ENCODE assay signal across 8 mouse cellular contexts in genomic region chr7:45654424-45655047, GRCm38 (mm10). TPM values are rescaled to one million over a fixed set of nuclear protein-coding genes. Genes with fewer than 3 reads are reported as not detected.
A peak's percentile ranks its signal among the peaks of the same experiment; 100 is the strongest.
DNase-seq lines count a peak whose midpoint lies in the region; ATAC-seq and TF ChIP-seq lines count a peak whose summit lies in the region.

No protein-coding gene starts in this region.

- WGBS in kidney, embryonic 16.5 days: 42% methylated on average over 17 of the region's 17 CpGs
- 28% methylated on average over 17 of the region's 17 CpGs for WGBS in embryonic facial prominence, embryonic 15.5 days
- WGBS in limb, embryonic 14.5 days: 36% methylated on average over 17 of the region's 17 CpGs
- 27% methylated on average over 17 of the region's 17 CpGs for WGBS in small intestine, adult 2 months

- no peak for ATAC-seq in kidney, embryonic 16.5 days (ENCODE audit: low FRiP score, low TSS enrichment)
- 0 out of 2 replicates have a peak, but pooled peaks have one; percentile 29 for ATAC-seq in embryonic facial prominence, embryonic 15.5 days (ENCODE audit: insufficient number of reproducible peaks, low FRiP score, low TSS enrichment, low read depth)
- ATAC-seq in limb, embryonic 14.5 days (ENCODE audit: low FRiP score, low read depth): peak; percentile 23; the same call in 1 of the 2 replicates

- H3K9me3 ChIP-seq in kidney, embryonic 16.5 days (ENCODE audit: low read length): peaks cover 6% of the 10 kb centered on the region
- H3K9me3 ChIP-seq in embryonic facial prominence, embryonic 15.5 days (replicated peaks): no peaks in the 10 kb centered on the region
- no peaks in the 10 kb centered on the region for H3K9me3 ChIP-seq in limb, embryonic 14.5 days (ENCODE audit: control insufficient read depth, low read length)

- H3K4me3 ChIP-seq in kidney, embryonic 16.5 days (ENCODE audit: low read length): 0 out of 2 replicates have a peak overlapping the region, but pooled peaks have one; percentile 7
- H3K4me3 ChIP-seq in embryonic facial prominence, embryonic 15.5 days (replicated peaks): peak overlapping the region; percentile 6; the same call in 1 of the 2 replicates
- no peak overlapping the region for H3K4me3 ChIP-seq in limb, embryonic 14.5 days (replicated peaks; ENCODE audit: low read length)
- H3K4me3 ChIP-seq in small intestine, adult 2 months (ENCODE audit: low read depth, low read length): peak overlapping the region; percentile 41

- H3K27ac ChIP-seq in kidney, embryonic 16.5 days (ENCODE audit: low read length): no peak overlapping the region
- H3K27ac ChIP-seq in embryonic facial prominence, embryonic 15.5 days (replicated peaks): peak overlapping the region; percentile 69; the same call in 1 of the 2 replicates
- H3K27ac ChIP-seq in limb, embryonic 14.5 days (replicated peaks; ENCODE audit: low read depth, low read length): no peak overlapping the region
- no peak overlapping the region for H3K27ac ChIP-seq in small intestine, adult 2 months (ENCODE audit: insufficient read depth, low read depth, low read length)

- peak overlapping the region; percentile 39 for H3K4me2 ChIP-seq in kidney, embryonic 16.5 days (replicated peaks; ENCODE audit: low read depth, low read length)
- H3K4me2 ChIP-seq in embryonic facial prominence, embryonic 15.5 days (replicated peaks): peak overlapping the region; percentile 39
- no peak overlapping the region; the same call in 1 of the 2 replicates for H3K4me2 ChIP-seq in limb, embryonic 14.5 days (replicated peaks; ENCODE audit: low read depth, low read length, severe bottlenecking)

- no peaks in the 10 kb centered on the region; the same call in 1 of the 2 replicates for H3K4me1 ChIP-seq in kidney, embryonic 16.5 days (ENCODE audit: insufficient read depth, low read length)
- peaks cover 17% of the 10 kb centered on the region for H3K4me1 ChIP-seq in embryonic facial prominence, embryonic 15.5 days
- H3K4me1 ChIP-seq in limb, embryonic 14.5 days (ENCODE audit: control insufficient read depth, insufficient read depth, low read length): no peaks in the 10 kb centered on the region
- H3K4me1 ChIP-seq in small intestine, adult 2 months (ENCODE audit: control insufficient read depth, insufficient read depth, insufficient read length, low read length): peaks cover 3% of the 10 kb centered on the region; the same call in 1 of the 2 replicates

- H3K36me3 ChIP-seq in kidney, embryonic 16.5 days (ENCODE audit: insufficient read depth, low read length): no peaks in the 10 kb centered on the region
- no peaks in the 10 kb centered on the region for H3K36me3 ChIP-seq in embryonic facial prominence, embryonic 15.5 days
- no peaks in the 10 kb centered on the region for H3K36me3 ChIP-seq in limb, embryonic 14.5 days (ENCODE audit: control insufficient read depth, insufficient read depth, low read length)
- H3K36me3 ChIP-seq in small intestine, adult 2 months (ENCODE audit: control insufficient read depth, insufficient read depth, low read length): no peaks in the 10 kb centered on the region

- no peak overlapping the region for H3K9ac ChIP-seq in kidney, embryonic 16.5 days (replicated peaks; ENCODE audit: low read length)
- H3K9ac ChIP-seq in embryonic facial prominence, embryonic 15.5 days: no peak overlapping the region
- no peak overlapping the region for H3K9ac ChIP-seq in limb, embryonic 14.5 days (ENCODE audit: low read depth, low read length, severe bottlenecking)

- no peak for TF ChIP-seq POLR2A in limb, embryonic 14.5 days (IDR thresholded peaks at IDR 0.05; ENCODE audit: borderline replicate concordance, extremely low read depth, insufficient read depth, insufficient read length)
- no peak for TF ChIP-seq POLR2A in small intestine, adult 2 months (IDR thresholded peaks at IDR 0.05; ENCODE audit: low read depth, low read length)

- TF ChIP-seq CTCF in small intestine, adult 2 months (IDR thresholded peaks at IDR 0.05; ENCODE audit: extremely low read depth, insufficient read length, insufficient replicate concordance, low read depth, low read length): no peak

- no peaks in the 10 kb centered on the region for H3K27me3 ChIP-seq in kidney, embryonic 16.5 days (ENCODE audit: insufficient read depth, low read length)
- H3K27me3 ChIP-seq in embryonic facial prominence, embryonic 15.5 days: no peaks in the 10 kb centered on the region
- no peaks in the 10 kb centered on the region for H3K27me3 ChIP-seq in limb, embryonic 14.5 days (ENCODE audit: control insufficient read depth, insufficient read depth, low read length)
- peaks cover 15% of the 10 kb centered on the region for H3K27me3 ChIP-seq in small intestine, adult 2 months (ENCODE audit: control insufficient read depth, insufficient read depth, low read length)

- no peak for DNase-seq in kidney, adult 8-10 months
- peak; percentile 19 for DNase-seq in limb, embryonic 14.5 days (ENCODE audit: low spot score)
- no peak for DNase-seq in adrenal gland, postnatal 25 days
- DNase-seq in thymus, postnatal 4 days: no peak
- DNase-seq in frontal cortex, postnatal 14 days (ENCODE audit: low spot score in 2 of 2): no peak

RNA-seq across cellular contexts. Expression of gene Fut2, which starts 11.7 kb away (rescaled TPM):
- polyA plus RNA-seq in kidney, embryonic 16.5 days (2015; fragmentation: Nextera tagmentation; extraction: Ambion mirVana): 0.32 and 0.57 TPM in 2 replicates
- 6.3 and 6.5 TPM in 2 replicates for polyA plus RNA-seq in embryonic facial prominence, embryonic 15.5 days (2015; fragmentation: Nextera tagmentation; extraction: Ambion mirVana)
- polyA plus RNA-seq in limb, embryonic 14.5 days (2012; rRNA removed): 1.1 and 1.4 TPM in 2 replicates
- polyA plus RNA-seq in limb, embryonic 14.5 days (2014; fragmentation: Nextera tagmentation; extraction: Ambion mirVana): 2.2 and 2.9 TPM in 2 replicates
- 1.2 and 18.4 TPM in 2 replicates for polyA plus RNA-seq in small intestine, adult 2 months (2012; rRNA removed)
- total RNA-seq in adrenal gland, postnatal 25 days (2021): not detected in 2 replicates

RNA-seq across cellular contexts. Expression of gene Mamstr, which starts 14.8 kb away (rescaled TPM):
- polyA plus RNA-seq in kidney, embryonic 16.5 days (2015; fragmentation: Nextera tagmentation; extraction: Ambion mirVana): 8.0 and 9.0 TPM in 2 replicates
- 20.0 and 21.4 TPM in 2 replicates for polyA plus RNA-seq in embryonic facial prominence, embryonic 15.5 days (2015; fragmentation: Nextera tagmentation; extraction: Ambion mirVana)
- 34.6 and 43.9 TPM in 2 replicates for polyA plus RNA-seq in limb, embryonic 14.5 days (2012; rRNA removed)
- 15.7 and 19.8 TPM in 2 replicates for polyA plus RNA-seq in limb, embryonic 14.5 days (2014; fragmentation: Nextera tagmentation; extraction: Ambion mirVana)
- polyA plus RNA-seq in small intestine, adult 2 months (2012; rRNA removed): 0.63 and 0.84 TPM in 2 replicates
- 3.5 and 4.3 TPM in 2 replicates for total RNA-seq in adrenal gland, postnatal 25 days (2021)

RNA-seq across cellular contexts. Expression of gene Rasip1, which starts 27.2 kb away (rescaled TPM):
- polyA plus RNA-seq in kidney, embryonic 16.5 days (2015; fragmentation: Nextera tagmentation; extraction: Ambion mirVana): 11.6 and 13.0 TPM in 2 replicates
- polyA plus RNA-seq in embryonic facial prominence, embryonic 15.5 days (2015; fragmentation: Nextera tagmentation; extraction: Ambion mirVana): 14.5 and 15.3 TPM in 2 replicates
- 14.1 and 16.7 TPM in 2 replicates for polyA plus RNA-seq in limb, embryonic 14.5 days (2012; rRNA removed)
- 11.0 and 11.8 TPM in 2 replicates for polyA plus RNA-seq in limb, embryonic 14.5 days (2014; fragmentation: Nextera tagmentation; extraction: Ambion mirVana)
- polyA plus RNA-seq in small intestine, adult 2 months (2012; rRNA removed): 7.2 and 11.6 TPM in 2 replicates
- 21.3 and 23.3 TPM in 2 replicates for total RNA-seq in adrenal gland, postnatal 25 days (2021)

RNA-seq across cellular contexts. Expression of gene Ntn5, which starts 29.3 kb away (rescaled TPM):
- polyA plus RNA-seq in kidney, embryonic 16.5 days (2015; fragmentation: Nextera tagmentation; extraction: Ambion mirVana): 0.18 and 0.29 TPM in 2 replicates
- 10.8 and 11.7 TPM in 2 replicates for polyA plus RNA-seq in embryonic facial prominence, embryonic 15.5 days (2015; fragmentation: Nextera tagmentation; extraction: Ambion mirVana)
- polyA plus RNA-seq in limb, embryonic 14.5 days (2012; rRNA removed): 1.3 and 2.1 TPM in 2 replicates
- 0.59 and 0.86 TPM in 2 replicates for polyA plus RNA-seq in limb, embryonic 14.5 days (2014; fragmentation: Nextera tagmentation; extraction: Ambion mirVana)
- 0.39 and 0.47 TPM in 2 replicates for polyA plus RNA-seq in small intestine, adult 2 months (2012; rRNA removed)
- total RNA-seq in adrenal gland, postnatal 25 days (2021): not detected in 2 replicates

RNA-seq across cellular contexts. Expression of gene Izumo1, which starts 32.9 kb away (rescaled TPM):
- 0.13 and 0.14 TPM in 2 replicates for polyA plus RNA-seq in kidney, embryonic 16.5 days (2015; fragmentation: Nextera tagmentation; extraction: Ambion mirVana)
- 0.38 and 0.41 TPM in 2 replicates for polyA plus RNA-seq in embryonic facial prominence, embryonic 15.5 days (2015; fragmentation: Nextera tagmentation; extraction: Ambion mirVana)
- 0.33 and 0.43 TPM in 2 replicates for polyA plus RNA-seq in limb, embryonic 14.5 days (2012; rRNA removed)
- polyA plus RNA-seq in limb, embryonic 14.5 days (2014; fragmentation: Nextera tagmentation; extraction: Ambion mirVana): 0.39 TPM in 1 of 2 replicates, not detected in the other
- 0.24 and 0.25 TPM in 2 replicates for polyA plus RNA-seq in small intestine, adult 2 months (2012; rRNA removed)
- total RNA-seq in adrenal gland, postnatal 25 days (2021): 0.36 TPM in 1 of 2 replicates, not detected in the other
